Mouse (Mus musculus): Measurements from ENCODE around the gene Klk1b8.
"Not testable (repeated sequence)": the region's sequence is repeated elsewhere in the genome, so short reads cannot be mapped to it uniquely, and the experiment has no call there.

The Klk1b8 gene

GRCm38 (mm10) chr7:43950364-43950763 is at the start of gene Klk1b8:
Gene Klk1b8, plus strand, starts transcription at chr7:43950664.
- DNase-seq: no peak

GRCm38 (mm10) chr7:43914821-43915220 is 35.6 kb upstream of the Klk1b8 start:
- no peak for DNase-seq

GRCm38 (mm10) chr7:43918426-43918825 is 32.0 kb upstream of the Klk1b8 start:
- DNase-seq: no peak

GRCm38 (mm10) chr7:43918871-43919270 is 31.6 kb upstream of the Klk1b8 start:
- DNase-seq: no peak

- DNase-seq: peak; percentile 73 to 80
These were observed 30.7 kb upstream of the Klk1b8 start for GRCm38 (mm10) chr7:43919559-43920451.

GRCm38 (mm10) chr7:43920582-43920981 is 29.9 kb upstream of the Klk1b8 start:
- no peak for DNase-seq

- DNase-seq: no peak
These were observed 29.4 kb upstream of the Klk1b8 start for GRCm38 (mm10) chr7:43921087-43921486.

- no peak for DNase-seq
These were observed 28.5 kb upstream of the Klk1b8 start for GRCm38 (mm10) chr7:43921941-43922340.

- DNase-seq: no peak
These were observed 24.5 kb upstream of the Klk1b8 start for GRCm38 (mm10) chr7:43925985-43926384.

- DNase-seq: peak; percentile 65 to 67
These were observed 21.9 kb upstream of the Klk1b8 start for GRCm38 (mm10) chr7:43928521-43928920.

GRCm38 (mm10) chr7:43932337-43932736 is 18.1 kb upstream of the Klk1b8 start:
- DNase-seq: peak; percentile 11 to 51

- no peak for DNase-seq
These were observed 17.0 kb upstream of the Klk1b8 start, which contains the start of gene Klk15 for GRCm38 (mm10) chr7:43933440-43933839. Gene Klk15, plus strand, starts transcription at chr7:43933740.

GRCm38 (mm10) chr7:43934747-43935146 is 15.7 kb upstream of the Klk1b8 start:
- peak; percentile 37 to 85 for DNase-seq

GRCm38 (mm10) chr7:43936551-43936950 is 13.9 kb upstream of the Klk1b8 start:
- DNase-seq: no peak

- DNase-seq: peak in 1 of 2 experiments; percentile 64
These were observed 8.2 kb upstream of the Klk1b8 start for GRCm38 (mm10) chr7:43942293-43942692.

- DNase-seq: no peak
These were observed 5.7 kb upstream of the Klk1b8 start for GRCm38 (mm10) chr7:43944727-43945264.

- peak; percentile 16 to 59 for DNase-seq
These were observed 2.2 kb downstream of the Klk1b8 start for GRCm38 (mm10) chr7:43952703-43953102.

- no peak for DNase-seq
These were observed 16.0 kb downstream of the Klk1b8 start, which contains the start of gene Klk1b1 for GRCm38 (mm10) chr7:43966451-43966850. Gene Klk1b1, plus strand, starts transcription at chr7:43966751.

- DNase-seq: no peak
These were observed 16.6 kb downstream of the Klk1b8 start for GRCm38 (mm10) chr7:43967058-43967457.

GRCm38 (mm10) chr7:43967612-43968011 is 17.1 kb downstream of the Klk1b8 start:
- no peak for DNase-seq

- not testable (repeated sequence) for DNase-seq
These were observed 25.3 kb downstream of the Klk1b8 start, which contains the start of gene Klk1b9 for GRCm38 (mm10) chr7:43975761-43976160. Gene Klk1b9, plus strand, starts transcription at chr7:43976061.

- DNase-seq: no peak
These were observed 35.2 kb downstream of the Klk1b8 start for GRCm38 (mm10) chr7:43985657-43986056.

- DNase-seq: not testable (repeated sequence)
These were observed 44.4 kb downstream of the Klk1b8 start for GRCm38 (mm10) chr7:43994821-43995220.

GRCm38 (mm10) chr7:43995577-43995976 is 45.1 kb downstream of the Klk1b8 start, which contains the start of gene Klk1b11:
Gene Klk1b11, plus strand, starts transcription at chr7:43995877.
- not testable (repeated sequence) for DNase-seq
